8 mouse cellular contexts compared by ENCODE assay signal in the genomic region with DNA sequence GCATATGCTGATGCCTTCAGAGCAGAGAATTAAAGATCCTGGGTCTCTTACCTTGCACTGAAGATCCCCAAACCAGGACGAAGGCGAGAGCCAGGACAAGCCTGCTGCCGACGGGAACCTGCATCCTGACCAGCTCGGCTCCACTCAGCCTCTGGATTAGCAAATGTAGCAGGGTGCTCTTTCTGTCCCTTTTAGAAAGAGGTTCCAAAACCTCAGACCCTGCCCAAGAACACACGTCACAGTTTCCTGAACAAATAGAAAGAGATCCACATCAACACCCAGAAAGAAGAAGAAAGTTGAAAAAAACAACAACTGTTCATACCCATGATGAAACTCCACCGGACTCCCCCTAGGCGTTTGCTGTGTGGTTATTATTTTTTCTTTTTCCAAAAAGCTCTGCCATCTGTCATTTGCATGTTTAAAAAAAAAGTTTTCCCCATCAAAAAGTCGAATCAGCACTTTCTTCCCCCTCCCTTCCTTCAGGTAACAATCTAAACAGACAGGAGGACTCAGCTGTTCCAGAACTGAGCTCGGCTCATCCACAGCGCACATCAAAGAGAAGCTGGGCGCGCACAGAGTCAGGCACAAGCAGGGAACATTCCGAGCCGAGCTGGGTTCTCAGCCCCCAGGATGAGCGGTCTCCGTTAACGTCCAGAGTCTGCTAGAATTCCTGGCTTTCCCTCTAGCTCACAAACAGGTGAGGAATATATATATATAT. TPM values are rescaled to one million over a fixed set of nuclear protein-coding genes. Genes with fewer than 3 reads are reported as not detected.
DNase-seq lines count a peak whose midpoint lies in the region; ATAC-seq lines count a peak whose summit lies in the region.

No protein-coding gene starts in this region.

- DNase-seq in 416B (ENCODE audit: low read depth) = peak; percentile 98
- DNase-seq in forebrain, embryonic 11.5 days (ENCODE audit: low spot score) = no peak
- DNase-seq in heart, postnatal 4 days = peak; percentile 39
- peak; percentile 44 for DNase-seq in limb, embryonic 10.5 days (ENCODE audit: low spot score)
- DNase-seq in mesoderm, embryonic 11.5 days (ENCODE audit: low read depth, low spot score) = peak; percentile 36
- DNase-seq in ovary, adult 18-20 months (ENCODE audit: low spot score) = no peak

- no peaks in the 10 kb centered on the region for H3K4me1 ChIP-seq in forebrain, embryonic 11.5 days (replicated peaks; ENCODE audit: control insufficient read depth, insufficient read depth, low read length)
- peaks cover 9% of the 10 kb centered on the region for H3K4me1 ChIP-seq in limb, embryonic 10.5 days
- H3K4me1 ChIP-seq in stomach, embryonic 16.5 days (ENCODE audit: control insufficient read depth, insufficient read depth, low read length) = peaks cover 4% of the 10 kb centered on the region; the same call in 1 of the 2 replicates

- H3K36me3 ChIP-seq in forebrain, embryonic 11.5 days (ENCODE audit: control insufficient read depth, insufficient read depth, low read length) = no peaks in the 10 kb centered on the region
- H3K36me3 ChIP-seq in limb, embryonic 10.5 days = no peaks in the 10 kb centered on the region
- H3K36me3 ChIP-seq in stomach, embryonic 16.5 days (ENCODE audit: control insufficient read depth, insufficient read depth, low read length) = no peaks in the 10 kb centered on the region

- 16% methylated on average over 18 of the region's 18 CpGs for WGBS in forebrain, embryonic 11.5 days
- WGBS in limb, embryonic 10.5 days = 17% methylated on average over 18 of the region's 18 CpGs
- WGBS in stomach, embryonic 16.5 days = 12% methylated on average over 18 of the region's 18 CpGs

- no peak overlapping the region; the same call in 1 of the 2 replicates for H3K4me3 ChIP-seq in forebrain, embryonic 11.5 days (ENCODE audit: low read depth, low read length)
- peak overlapping the region; percentile 39 for H3K4me3 ChIP-seq in limb, embryonic 10.5 days
- H3K4me3 ChIP-seq in stomach, embryonic 16.5 days (replicated peaks; ENCODE audit: low read length) = peak overlapping the region; percentile 39

- H3K27ac ChIP-seq in forebrain, embryonic 11.5 days (ENCODE audit: low read depth, low read length) = no peak overlapping the region
- no peak overlapping the region for H3K27ac ChIP-seq in limb, embryonic 10.5 days
- peak overlapping the region; percentile 24; the same call in 1 of the 2 replicates for H3K27ac ChIP-seq in stomach, embryonic 16.5 days (ENCODE audit: low read length)

- peak overlapping the region; percentile 19; the same call in 1 of the 2 replicates for H3K4me2 ChIP-seq in forebrain, embryonic 11.5 days (ENCODE audit: low read depth, low read length, severe bottlenecking)
- H3K4me2 ChIP-seq in stomach, embryonic 16.5 days (ENCODE audit: low read depth, low read length) = peak overlapping the region; percentile 62

- no peaks in the 10 kb centered on the region for H3K9me3 ChIP-seq in forebrain, embryonic 11.5 days (ENCODE audit: control insufficient read depth, low read length)
- H3K9me3 ChIP-seq in limb, embryonic 10.5 days (replicated peaks) = no peaks in the 10 kb centered on the region
- H3K9me3 ChIP-seq in stomach, embryonic 16.5 days (replicated peaks; ENCODE audit: control insufficient read depth, low read length) = no peaks in the 10 kb centered on the region

- H3K27me3 ChIP-seq in forebrain, embryonic 11.5 days (ENCODE audit: control insufficient read depth, insufficient read depth, low read length) = no peaks in the 10 kb centered on the region; the same call in 1 of the 2 replicates
- H3K27me3 ChIP-seq in limb, embryonic 10.5 days (ENCODE audit: low read depth, poor library complexity, severe bottlenecking) = peaks cover 35% of the 10 kb centered on the region
- H3K27me3 ChIP-seq in stomach, embryonic 16.5 days (ENCODE audit: control insufficient read depth, insufficient read depth, low read length) = peaks cover 4% of the 10 kb centered on the region; the same call in 1 of the 2 replicates

- peak; percentile 60 for ATAC-seq in activated CD4-positive, CD25-positive, alpha-beta regulatory T cell, adult 4 months
- ATAC-seq in forebrain, embryonic 11.5 days (replicated peaks; ENCODE audit: low FRiP score) = no peak
- no peak for ATAC-seq in stomach, embryonic 16.5 days (ENCODE audit: insufficient read depth, low FRiP score)

- H3K9ac ChIP-seq in forebrain, embryonic 11.5 days (ENCODE audit: low read length) = no peak overlapping the region
- peak overlapping the region; percentile 45; the same call in 1 of the 2 replicates for H3K9ac ChIP-seq in stomach, embryonic 16.5 days (ENCODE audit: low read length)

RNA-seq across cellular contexts. Expression of a gene that starts 19.5 kb away (rescaled TPM):
- polyA plus RNA-seq in activated CD4-positive, CD25-positive, alpha-beta regulatory T cell, adult 4 months (2017; shearing (Covaris generic)) = 1,000 to 10,000 TPM; 1,983 to 1,991 TPM
- polyA plus RNA-seq in forebrain, embryonic 11.5 days (2014; fragmentation: Nextera tagmentation; extraction: Ambion mirVana) = 3.3 and 5.4 TPM in 2 replicates
- 10 to 100 TPM; 16.9 to 18.4 TPM for total RNA-seq in heart, postnatal 4 days (2021)
- polyA plus RNA-seq in limb, embryonic 10.5 days (2016; fragmentation: Nextera tagmentation; extraction: Ambion mirVana) = 2.4 and 2.5 TPM in 2 replicates
- 15.8 and 26.4 TPM in 2 replicates for polyA plus RNA-seq in stomach, embryonic 16.5 days (2015; fragmentation: Nextera tagmentation; extraction: Ambion mirVana)

RNA-seq across cellular contexts. Expression of a gene that starts 21.1 kb away (rescaled TPM):
- polyA plus RNA-seq in activated CD4-positive, CD25-positive, alpha-beta regulatory T cell, adult 4 months (2017; shearing (Covaris generic)) = 10 to 100 TPM; 68.8 to 72.1 TPM
- polyA plus RNA-seq in forebrain, embryonic 11.5 days (2014; fragmentation: Nextera tagmentation; extraction: Ambion mirVana) = 94.8 and 110 TPM in 2 replicates
- 10 to 100 TPM; 50.9 to 53.0 TPM for total RNA-seq in heart, postnatal 4 days (2021)
- polyA plus RNA-seq in limb, embryonic 10.5 days (2016; fragmentation: Nextera tagmentation; extraction: Ambion mirVana) = 71.8 and 78.0 TPM in 2 replicates
- 80.6 and 83.2 TPM in 2 replicates for polyA plus RNA-seq in stomach, embryonic 16.5 days (2015; fragmentation: Nextera tagmentation; extraction: Ambion mirVana)

RNA-seq across cellular contexts. Expression of a gene that starts 58.2 kb away (rescaled TPM):
- 1 to 10 TPM; 9.0 to 10.0 TPM for polyA plus RNA-seq in activated CD4-positive, CD25-positive, alpha-beta regulatory T cell, adult 4 months (2017; shearing (Covaris generic))
- 31.2 and 33.5 TPM in 2 replicates for polyA plus RNA-seq in forebrain, embryonic 11.5 days (2014; fragmentation: Nextera tagmentation; extraction: Ambion mirVana)
- total RNA-seq in heart, postnatal 4 days (2021) = 10 to 100 TPM; 39.2 to 40.7 TPM
- polyA plus RNA-seq in limb, embryonic 10.5 days (2016; fragmentation: Nextera tagmentation; extraction: Ambion mirVana) = 30.9 and 31.6 TPM in 2 replicates
- polyA plus RNA-seq in stomach, embryonic 16.5 days (2015; fragmentation: Nextera tagmentation; extraction: Ambion mirVana) = 23.9 and 26.1 TPM in 2 replicates

RNA-seq across cellular contexts. Expression of a gene that starts 58.5 kb away (rescaled TPM):
- not detected for polyA plus RNA-seq in activated CD4-positive, CD25-positive, alpha-beta regulatory T cell, adult 4 months (2017; shearing (Covaris generic))
- polyA plus RNA-seq in forebrain, embryonic 11.5 days (2014; fragmentation: Nextera tagmentation; extraction: Ambion mirVana) = 0.35 and 0.87 TPM in 2 replicates
- under 1 TPM; 0.36 to 0.62 TPM for total RNA-seq in heart, postnatal 4 days (2021)
- polyA plus RNA-seq in limb, embryonic 10.5 days (2016; fragmentation: Nextera tagmentation; extraction: Ambion mirVana) = 0.89 and 1.1 TPM in 2 replicates
- 0.27 TPM in 1 of 2 replicates, not detected in the other for polyA plus RNA-seq in stomach, embryonic 16.5 days (2015; fragmentation: Nextera tagmentation; extraction: Ambion mirVana)

Comparison
In these comparisons a context has a peak if more than half of its experiments do, and no peak if none do; other contexts are left out.
1. DNase-seq: peak in 416B (single experiment), heart, postnatal 4 days (single experiment), limb, embryonic 10.5 days (single experiment) and mesoderm, embryonic 11.5 days (single experiment); none in forebrain, embryonic 11.5 days (single experiment) and ovary, adult 18-20 months (single experiment).
2. RNA of a gene that starts 19.5 kb away (polyA plus RNA-seq): 1,983 to 1,991 TPM in activated CD4-positive, CD25-positive, alpha-beta regulatory T cell, adult 4 months; 15.8 to 26.4 TPM in stomach, embryonic 16.5 days, 3.3 to 5.4 TPM in forebrain, embryonic 11.5 days and 2.4 to 2.5 TPM in limb, embryonic 10.5 days; every median in the first group is over 10 times any median in the second.